Comparison of ENCODE assay signal across 8 mouse cellular contexts in the genomic region with DNA sequence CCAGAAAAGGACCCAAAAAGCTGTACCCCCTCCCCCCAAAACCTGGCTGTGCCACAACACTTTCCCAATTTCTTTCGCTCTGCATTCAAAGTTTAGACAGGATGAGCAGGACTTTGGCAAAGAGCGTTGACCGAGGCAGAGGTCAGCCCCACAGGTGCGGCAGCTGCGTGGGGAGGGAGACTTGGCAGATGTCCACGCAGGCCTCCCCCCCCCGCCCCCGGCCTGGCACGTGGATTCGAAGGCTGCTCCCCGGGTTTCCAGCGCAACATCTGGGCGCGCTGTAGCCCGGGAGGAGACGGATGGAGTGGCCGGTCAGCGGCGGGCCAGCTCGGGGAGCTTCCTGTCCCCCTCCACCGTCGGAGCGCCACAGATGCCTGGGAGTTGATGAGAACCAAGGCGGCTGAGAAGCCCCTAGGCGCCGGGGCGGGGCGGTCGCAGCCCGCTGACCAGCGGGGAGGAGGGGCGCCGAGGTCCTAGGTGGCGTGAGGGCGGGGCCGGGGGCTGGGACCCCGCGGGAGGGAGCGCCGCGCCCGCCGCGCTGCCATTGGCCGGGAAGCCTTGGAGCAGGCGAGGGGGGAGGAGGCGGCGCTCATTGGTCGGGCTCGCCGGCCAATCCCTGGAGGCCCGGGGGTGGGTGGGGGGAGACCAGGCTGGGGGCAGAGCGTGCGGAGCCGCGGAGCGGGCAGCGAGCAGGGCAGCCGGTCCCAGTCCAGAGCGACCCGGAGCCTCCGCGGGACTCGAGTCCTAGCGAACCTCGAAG. TPM values are rescaled to one million over a fixed set of nuclear protein-coding genes. Genes with fewer than 3 reads are reported as not detected.
DNase-seq lines count a peak whose midpoint lies in the region; ATAC-seq lines count a peak whose summit lies in the region.

Gene Cnn3, plus strand, starts transcription at position 637 of the 760 bp plus-strand sequence.

- WGBS in forebrain, embryonic 16.5 days = under 1% methylated on average over 47 of the region's 66 CpGs

- H3K27ac ChIP-seq in forebrain, embryonic 16.5 days (ENCODE audit: low read length) = peak within 1 kb of the TSS; percentile 96

- no peaks in the 10 kb centered on the region for H3K27me3 ChIP-seq in forebrain, embryonic 16.5 days (replicated peaks; ENCODE audit: control insufficient read depth, insufficient read depth, low read length)

- H3K4me2 ChIP-seq in forebrain, embryonic 16.5 days (ENCODE audit: low read length) = peak within 1 kb of the TSS; percentile 77

- H3K36me3 ChIP-seq in forebrain, embryonic 16.5 days (ENCODE audit: control insufficient read depth, insufficient read depth) = no peaks in the 10 kb centered on the region

- DNase-seq in ES-CJ7 (ENCODE audit: low read depth, low spot score) = peak; percentile 91
- peak; percentile 89 to 90 for DNase-seq in cerebellum, adult 18-20 months
- DNase-seq in heart, postnatal 25 days (ENCODE audit: low spot score) = peak; percentile 87
- DNase-seq in layer of hippocampus, adult 11-12 months (ENCODE audit: low spot score) = peak; percentile 87
- peak; percentile 92 to 93 for DNase-seq in lung, adult 18-20 months
- DNase-seq in testis, postnatal 14 days (ENCODE audit: low spot score) = peak; percentile 91

- intact Hi-C loops in heart, postnatal 25 days (cut with DNase I) = loop anchor here (2.0 to 5.0 kb wide), 3 partner anchors 59 to 119 kb away; no protein-coding TSS in a partner anchor

- peak; percentile 91 for ATAC-seq in forebrain, embryonic 16.5 days
- peak; percentile 63 for ATAC-seq in neutrophil, adult 5-6 weeks (ENCODE audit: extremely low read depth, insufficient number of reproducible peaks, low FRiP score, poor library complexity, severe bottlenecking)

- H3K9ac ChIP-seq in forebrain, embryonic 16.5 days (replicated peaks; ENCODE audit: low read depth, low read length) = peak within 1 kb of the TSS; percentile 94

- H3K9me3 ChIP-seq in forebrain, embryonic 16.5 days (ENCODE audit: control insufficient read depth, low read length) = no peaks in the 10 kb centered on the region

- H3K4me1 ChIP-seq in forebrain, embryonic 16.5 days (replicated peaks; ENCODE audit: control insufficient read depth, insufficient read depth, low read length) = peaks cover 31% of the 10 kb centered on the region

- peak within 1 kb of the TSS; percentile 89 for H3K4me3 ChIP-seq in forebrain, embryonic 16.5 days (replicated peaks; ENCODE audit: low read length)

RNA-seq across cellular contexts. Expression of gene Cnn3, which starts in this region (rescaled TPM):
- 554 and 700 TPM in 2 replicates for polyA plus RNA-seq in forebrain, embryonic 16.5 days (2015; fragmentation: Nextera tagmentation; extraction: Ambion mirVana)
- total RNA-seq in heart, postnatal 25 days (2021) = 10 to 100 TPM; 41.8 to 48.6 TPM
- 91.2 and 97.6 TPM in 2 replicates for total RNA-seq in neutrophil, adult 5-6 weeks (2017)

Comparison
In these comparisons a context has a peak if more than half of its experiments do, and no peak if none do; other contexts are left out.
1. Peak in every context shown above with its lines: DNase-seq, ATAC-seq, H3K4me3 ChIP-seq and H3K27ac ChIP-seq.